Mouse (Mus musculus) liver, embryonic 16.5 days (tissue): ENCODE results near the gene Cyp4f14. TPM values are rescaled to one million over a fixed set of nuclear protein-coding genes. Genes with fewer than 3 reads are reported as not detected.
"Not testable (repeated sequence)": the region's sequence is repeated elsewhere in the genome, so short reads cannot be mapped to it uniquely, and the experiment has no call there.

Experiments used
- ATAC-seq: fragments of 200-750 bp; cut with Nextera tagmentation; 2 replicates; pipeline ENCODE4 v1.8.0; 2017; ENCODE audit warnings: low read depth, mild to moderate bottlenecking, moderate number of reproducible peaks, moderate library complexity
- H3K27ac ChIP-seq: fragments of 300-500 bp; sonication (generic); 2 replicates; pipeline ENCODE4 v1.5.1; 2014; ENCODE audit warnings: mild to moderate bottlenecking, low read length
- H3K27me3 ChIP-seq: fragments of 300-500 bp; sonication (generic); 2 replicates; pipeline ENCODE4 v1.6.1; 2014; ENCODE audit warnings: low read depth, low read length, mixed read lengths; ENCODE audit not compliant: control insufficient read depth, insufficient read depth
- H3K36me3 ChIP-seq: fragments of 300-500 bp; sonication (generic); 2 replicates; pipeline ENCODE4 v1.6.1; 2014; ENCODE audit warnings: mild to moderate bottlenecking; ENCODE audit not compliant: control insufficient read depth, insufficient read depth
- H3K4me1 ChIP-seq: fragments of 300-500 bp; sonication (generic); 2 replicates; pipeline ENCODE4 v1.6.1; 2014; ENCODE audit warnings: low read depth, low read length, mixed read lengths; ENCODE audit not compliant: control insufficient read depth
- H3K4me2 ChIP-seq: fragments of 300-500 bp; sonication (generic); 2 replicates; pipeline ENCODE4 v1.6.1; 2014; ENCODE audit warnings: low read depth, low read length, mixed read lengths
- H3K4me3 ChIP-seq: fragments of 300-500 bp; sonication (generic); 2 replicates; pipeline ENCODE4 v1.5.1; 2014; ENCODE audit warnings: low read depth, mild to moderate bottlenecking, low read length
- H3K9ac ChIP-seq: fragments of 300-500 bp; sonication (generic); 2 replicates; pipeline ENCODE4 v1.6.1; 2014; ENCODE audit warnings: low read depth, low read length
- H3K9me3 ChIP-seq: fragments of 300-500 bp; sonication (generic); replicated peaks from 2 replicates; pipeline ENCODE4 v1.6.1; 2016; ENCODE audit warnings: low read length; ENCODE audit not compliant: control insufficient read depth
- WGBS: fragments of 180-500 bp; shearing (Covaris S2); extraction: QIAGEN DNeasy Blood & Tissue Kit; methylation state at CpG from one replicate; pipeline ENCODE4 v1.1.7; 2014; ENCODE audit not compliant: insufficient replicate concordance; 5-methylcytosine and 5-hydroxymethylcytosine counted together
- polyA plus RNA-seq: library from polyadenylated mRNA; unstranded; fragments of >200 nt; fragmentation: Nextera tagmentation; extraction: Ambion mirVana; gene quantifications from 2 replicates; pipeline ENCODE4 v1.2.1, GENCODE M21; 2015

Cyp4f14 gene
- polyA plus RNA-seq, 1 experiment from 2014 or later, result not detected

DNA sequence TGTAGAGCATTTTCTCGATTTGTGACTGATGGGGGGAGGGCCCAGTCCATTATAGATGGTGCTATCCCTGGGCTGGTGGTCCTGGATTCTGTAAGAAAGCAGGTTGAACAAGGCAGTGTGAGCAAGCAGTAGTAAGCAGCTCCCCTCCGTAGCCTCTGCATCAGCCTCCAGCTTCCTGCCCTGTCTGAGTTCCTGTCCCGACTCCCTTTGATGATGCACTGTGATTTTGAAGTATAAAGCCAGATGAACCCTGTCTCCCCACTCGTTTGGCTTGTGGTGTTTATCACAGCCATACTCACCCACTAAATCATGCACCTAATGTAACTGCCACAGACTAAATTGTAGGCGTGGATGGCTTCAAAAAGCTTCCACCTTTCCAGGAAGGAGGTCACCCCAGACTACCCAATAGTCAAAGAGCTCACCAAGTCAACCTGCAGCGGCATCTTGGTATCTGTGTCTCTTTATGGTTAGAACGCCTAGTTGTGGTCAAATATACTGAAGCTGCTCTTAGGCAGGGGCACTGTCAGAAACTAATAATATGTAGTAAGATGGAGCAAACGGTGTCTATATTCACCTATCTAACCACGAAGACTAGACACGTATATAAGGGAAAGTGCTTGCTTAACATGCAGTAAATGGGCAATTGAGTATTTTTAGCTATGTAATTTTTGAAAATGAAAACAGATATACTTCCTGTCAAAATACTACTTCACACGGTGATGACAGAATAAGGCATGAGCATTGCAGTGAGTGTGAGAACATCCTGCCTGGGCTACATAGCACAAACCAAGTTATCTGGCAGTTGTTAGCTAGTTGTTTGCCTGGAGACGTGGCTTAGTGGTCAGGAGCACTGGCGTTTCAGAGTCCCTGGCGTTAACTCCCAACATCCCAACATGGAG is 36.6 kb downstream of the Cyp4f14 start:
- ATAC-seq, result no peak
- Histone ChIP-seq H3K27ac (no peak overlapping the region), H3K9ac (no peak overlapping the region), H3K27me3 (no peaks in the 10 kb centered on the region; the same call in 1 of the 2 replicates), H3K4me1 (no peaks in the 10 kb centered on the region), H3K36me3 (peaks cover 4% of the 10 kb centered on the region), H3K4me2 (no peak overlapping the region), H3K4me3 (no peak overlapping the region), H3K9me3 (no peaks in the 10 kb centered on the region)
- 69% methylated on average over 14 of the region's 14 CpGs for WGBS

DNA sequence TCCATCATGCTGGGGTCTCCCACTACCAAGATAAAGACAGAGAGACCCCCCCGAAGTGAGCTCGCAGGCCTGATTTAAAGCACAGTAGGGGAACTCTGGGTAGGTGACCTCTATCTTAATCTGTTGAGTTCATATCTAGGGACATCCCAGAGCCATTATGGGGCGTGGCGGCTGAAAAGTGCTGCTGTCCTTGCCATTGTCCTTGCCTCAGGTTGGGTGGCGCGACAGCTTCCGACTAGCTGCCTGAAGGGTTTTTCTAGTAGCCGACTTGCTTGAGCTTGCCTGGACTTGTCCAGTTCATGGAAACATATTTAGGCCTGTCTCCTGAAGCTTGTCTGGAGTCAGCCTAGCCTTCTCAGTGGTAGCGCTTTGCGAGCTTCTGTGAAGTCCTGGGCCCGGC is 38.4 kb downstream of the Cyp4f14 start:
- 78% methylated on average over 11 of the region's 11 CpGs for WGBS
- H3K4me2 ChIP-seq, result no peak overlapping the region
- H3K4me1 ChIP-seq, result no peaks in the 10 kb centered on the region

DNA sequence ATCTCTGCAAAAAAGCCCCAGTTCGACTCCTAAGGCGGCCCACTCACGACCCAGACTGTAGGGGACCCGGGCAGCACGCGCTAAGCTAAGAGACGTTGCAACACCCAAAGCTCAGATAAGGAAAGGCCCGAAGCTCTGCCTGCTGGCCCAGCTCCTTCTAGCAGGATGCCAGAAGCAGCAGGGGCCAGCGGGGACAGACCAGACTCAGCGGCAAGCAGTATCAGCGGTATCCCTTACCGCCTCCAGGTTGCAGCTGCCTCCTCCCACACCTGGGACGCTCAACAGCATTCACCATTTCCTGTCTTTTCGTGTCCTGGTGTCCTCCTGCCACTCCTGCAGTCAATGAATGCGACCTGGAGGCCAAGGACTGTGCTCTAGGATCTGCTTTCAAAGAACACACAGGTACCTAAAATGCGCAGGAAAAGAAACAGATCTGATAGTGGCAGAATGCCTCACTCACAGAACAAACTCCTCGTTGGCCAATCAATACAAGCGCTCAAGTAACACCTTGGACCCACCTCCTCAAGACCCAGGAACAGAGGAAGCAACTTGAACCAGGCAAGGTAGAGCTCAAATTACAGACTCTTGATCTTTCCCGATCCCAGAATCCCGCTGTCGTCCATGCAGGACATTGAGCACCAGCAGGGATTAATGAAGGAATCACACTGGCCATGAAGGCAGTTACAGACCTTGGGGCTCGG is 39.5 kb downstream of the Cyp4f14 start:
- no peaks in the 10 kb centered on the region; the same call in 1 of the 2 replicates for H3K27me3 ChIP-seq
- H3K36me3 ChIP-seq, result no peaks in the 10 kb centered on the region
- H3K9me3 ChIP-seq, result no peaks in the 10 kb centered on the region
- WGBS, result 8% methylated on average over 22 of the region's 22 CpGs
- no peak overlapping the region for H3K27ac ChIP-seq
- H3K9ac ChIP-seq, result no peak overlapping the region
- ATAC-seq, result no peak
- H3K4me2 ChIP-seq, result peak overlapping the region; percentile 32; the same call in 1 of the 2 replicates
- H3K4me3 ChIP-seq, result peak overlapping the region; percentile 5; the same call in 1 of the 2 replicates
- H3K4me1 ChIP-seq, result no peaks in the 10 kb centered on the region

More for the DNA sequence above, 38.4 kb downstream of the Cyp4f14 start:
- H3K36me3 ChIP-seq, result peaks cover 3% of the 10 kb centered on the region
- no peak for ATAC-seq
- H3K9me3 ChIP-seq, result no peaks in the 10 kb centered on the region
- H3K4me3 ChIP-seq, result no peak overlapping the region
- no peak overlapping the region for H3K27ac ChIP-seq
- H3K9ac ChIP-seq, result no peak overlapping the region
- H3K27me3 ChIP-seq, result no peaks in the 10 kb centered on the region; the same call in 1 of the 2 replicates

DNA sequence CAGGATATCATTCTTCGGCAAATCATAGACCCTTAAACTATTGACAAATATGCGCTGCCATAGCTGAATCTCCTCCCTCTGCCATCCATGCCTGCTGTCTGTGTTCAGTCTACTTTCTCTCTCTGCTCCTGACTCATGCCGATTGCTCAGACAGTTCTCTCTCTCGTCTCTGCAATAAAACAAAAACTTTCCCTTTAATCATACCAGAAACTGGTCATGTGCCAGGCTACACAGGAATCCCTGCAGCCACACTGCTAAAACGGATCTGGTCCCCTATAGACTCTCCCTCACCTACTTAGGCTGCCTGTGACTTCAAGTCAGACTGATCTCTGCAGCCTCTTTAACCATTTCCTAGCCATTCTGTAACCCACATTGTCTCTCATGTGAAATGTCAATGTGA is 44.4 kb downstream of the Cyp4f14 start:
- H3K27me3 ChIP-seq, result no peaks in the 10 kb centered on the region; the same call in 1 of the 2 replicates
- H3K27ac ChIP-seq, result no peak overlapping the region
- no peaks in the 10 kb centered on the region for H3K4me1 ChIP-seq
- H3K4me2 ChIP-seq, result no peak overlapping the region
- H3K9me3 ChIP-seq, result no peaks in the 10 kb centered on the region; the same call in 1 of the 2 replicates
- no peaks in the 10 kb centered on the region for H3K36me3 ChIP-seq
- no peak overlapping the region for H3K9ac ChIP-seq
- WGBS, result 56% methylated on average over 5 of the region's 5 CpGs
- ATAC-seq, result no peak
- no peak overlapping the region for H3K4me3 ChIP-seq

DNA sequence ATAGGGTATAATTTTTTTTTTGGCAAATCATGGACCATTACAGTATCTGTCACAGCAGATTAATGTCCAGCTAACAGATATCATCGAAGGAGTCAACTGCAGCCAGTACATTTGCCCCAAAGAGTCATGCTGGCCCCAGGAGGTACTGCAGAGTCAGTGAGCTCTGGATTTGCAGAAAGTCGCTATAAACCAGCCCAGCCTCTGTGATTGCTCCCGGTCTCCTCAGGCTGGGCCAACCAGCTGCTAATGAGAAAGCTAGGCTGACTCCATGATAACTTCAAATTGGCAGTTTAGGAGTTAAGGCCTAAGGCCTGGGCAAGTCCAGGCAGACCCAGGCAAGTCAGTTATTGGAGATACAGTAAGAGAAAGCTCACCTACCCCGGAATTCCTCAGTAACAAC is 45.1 kb downstream of the Cyp4f14 start:
- H3K4me3 ChIP-seq, result no peak overlapping the region
- ATAC-seq, result no peak
- no peaks in the 10 kb centered on the region for H3K27me3 ChIP-seq
- no peaks in the 10 kb centered on the region; the same call in 1 of the 2 replicates for H3K9me3 ChIP-seq
- no peak overlapping the region for H3K27ac ChIP-seq
- H3K4me2 ChIP-seq, result no peak overlapping the region
- H3K36me3 ChIP-seq, result no peaks in the 10 kb centered on the region
- no peak overlapping the region for H3K9ac ChIP-seq
- no peaks in the 10 kb centered on the region for H3K4me1 ChIP-seq
- WGBS, result 66% methylated on average over 4 of the region's 4 CpGs

DNA sequence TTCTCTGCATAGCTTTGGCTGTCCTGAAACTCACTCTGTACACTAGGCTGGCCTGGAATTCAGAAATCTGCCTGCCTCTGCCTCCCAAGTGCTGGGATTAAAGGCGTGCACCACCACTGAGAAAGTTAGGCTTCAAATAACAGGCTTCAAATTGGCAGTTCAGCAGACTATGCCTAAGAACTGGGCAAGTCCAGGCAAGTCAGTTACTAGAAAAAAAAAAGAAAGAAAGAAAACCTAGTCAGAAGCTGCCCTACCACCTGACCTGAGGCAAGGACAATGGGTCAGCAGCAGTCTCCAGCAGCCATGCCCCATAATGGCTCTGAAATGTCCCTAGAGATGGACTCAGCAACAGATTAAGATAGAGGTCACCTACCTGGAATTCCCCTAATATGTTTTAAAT is 45.7 kb downstream of the Cyp4f14 start:
- H3K36me3 ChIP-seq, result no peaks in the 10 kb centered on the region
- no peaks in the 10 kb centered on the region; the same call in 1 of the 2 replicates for H3K9me3 ChIP-seq
- no peak for ATAC-seq
- no peak overlapping the region for H3K9ac ChIP-seq
- WGBS, result 77% methylated on average over 1 of the region's 1 CpGs
- H3K27ac ChIP-seq, result no peak overlapping the region
- H3K4me2 ChIP-seq, result no peak overlapping the region
- no peaks in the 10 kb centered on the region for H3K27me3 ChIP-seq
- no peaks in the 10 kb centered on the region for H3K4me1 ChIP-seq
- H3K4me3 ChIP-seq, result no peak overlapping the region

DNA sequence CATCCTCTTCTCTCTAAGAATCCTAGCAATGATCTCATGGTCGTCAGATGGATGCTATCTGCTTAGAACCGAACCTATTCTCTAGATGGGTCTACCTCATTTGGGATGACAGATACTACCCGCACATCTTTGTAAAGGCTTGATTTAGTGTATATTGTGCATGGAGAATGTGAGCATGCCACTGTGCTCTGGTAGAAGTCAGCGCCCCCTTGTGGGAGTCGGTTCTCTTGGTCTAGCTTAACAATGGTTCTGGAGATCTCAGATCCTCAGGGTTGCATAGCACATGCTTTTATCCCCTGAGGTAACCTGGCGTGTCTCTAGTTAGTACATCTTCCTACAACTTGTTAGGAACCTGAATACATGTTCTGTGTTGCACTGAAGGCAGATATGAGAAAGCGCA is 49.9 kb downstream of the Cyp4f14 start:
- H3K27ac ChIP-seq, H3K4me1 ChIP-seq, H3K36me3 ChIP-seq, H3K9me3 ChIP-seq, H3K9ac ChIP-seq, ATAC-seq, H3K4me2 ChIP-seq, H3K27me3 ChIP-seq, H3K4me3 ChIP-seq: not testable (repeated sequence)
- WGBS, result 49% methylated on average over 3 of the region's 7 CpGs

DNA sequence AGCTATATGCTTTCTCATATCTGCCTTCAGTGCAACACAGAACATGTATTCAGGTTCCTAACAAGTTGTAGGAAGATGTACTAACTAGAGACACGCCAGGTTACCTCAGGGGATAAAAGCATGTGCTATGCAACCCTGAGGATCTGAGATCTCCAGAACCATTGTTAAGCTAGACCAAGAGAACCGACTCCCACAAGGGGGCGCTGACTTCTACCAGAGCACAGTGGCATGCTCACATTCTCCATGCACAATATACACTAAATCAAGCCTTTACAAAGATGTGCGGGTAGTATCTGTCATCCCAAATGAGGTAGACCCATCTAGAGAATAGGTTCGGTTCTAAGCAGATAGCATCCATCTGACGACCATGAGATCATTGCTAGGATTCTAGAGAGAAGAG is 60.4 kb downstream of the Cyp4f14 start:
- not testable (repeated sequence) for H3K4me3 ChIP-seq, H3K9ac ChIP-seq, H3K27ac ChIP-seq, H3K4me2 ChIP-seq, H3K36me3 ChIP-seq, H3K4me1 ChIP-seq, H3K27me3 ChIP-seq, H3K9me3 ChIP-seq, ATAC-seq
- 33% methylated on average over 3 of the region's 6 CpGs for WGBS
